Mouse (Mus musculus) G1E (cell line): ENCODE measurements around the gene Krt75. TPM values are rescaled to one million over a fixed set of nuclear protein-coding genes. Genes with fewer than 3 reads are reported as not detected.

Experiments
- ATAC-seq: 2 replicates; pipeline ENCODE4 v1.8.0; 2016; ENCODE audit warnings: mild to moderate bottlenecking; ENCODE audit not compliant: insufficient number of reproducible peaks, poor library complexity, low FRiP score, severe bottlenecking; ENCODE audit errors: extremely low read depth
- DNase-seq: peaks from one replicate; pipeline ENCODE4 v3.0.0; 2012; ENCODE audit warnings: low spot score
- H3K27me3 ChIP-seq: 2 replicates; pipeline ENCODE4 v1.6.1; 2012; ENCODE audit warnings: mild to moderate bottlenecking, low read length, inconsistent platforms; ENCODE audit not compliant: insufficient read depth
- H3K36me3 ChIP-seq: replicated peaks from 2 replicates; pipeline ENCODE3; 2012; ENCODE audit warnings: mild to moderate bottlenecking, inconsistent platforms
- H3K4me1 ChIP-seq: 2 replicates; pipeline ENCODE4 v1.6.1; 2012; ENCODE audit warnings: low read depth, low read length, inconsistent platforms, mixed read lengths; ENCODE audit not compliant: insufficient read depth
- H3K4me3 ChIP-seq: 2 replicates; pipeline ENCODE4 v1.5.1; 2012; ENCODE audit warnings: low read depth, mild to moderate bottlenecking, inconsistent platforms, low read length, moderate library complexity, mixed read lengths
- H3K9me3 ChIP-seq: replicated peaks from 2 replicates; pipeline ENCODE4 v1.6.1; 2012; ENCODE audit warnings: inconsistent platforms
- CTCF ChIP-seq: IDR thresholded peaks from 2 replicates; pipeline ENCODE4 v1.5.1; 2012; ENCODE audit warnings: low read depth, low read length, inconsistent platforms, mixed read lengths
- GATA1 ChIP-seq: IDR thresholded peaks from 2 replicates; pipeline ENCODE4 v1.6.1; 2012; ENCODE audit warnings: borderline replicate concordance, low read length, inconsistent platforms, mixed read lengths
- GATA2 ChIP-seq: IDR thresholded peaks from 2 replicates; pipeline ENCODE4 v1.6.1; 2012; ENCODE audit warnings: low read depth, low read length, inconsistent platforms, borderline replicate concordance
- POLR2AphosphoS5 ChIP-seq: IDR thresholded peaks from 2 replicates; pipeline ENCODE4 v1.6.1; 2012; ENCODE audit warnings: low read depth, low read length, inconsistent platforms; ENCODE audit not compliant: insufficient replicate concordance
- TAL1 ChIP-seq: conservative IDR thresholded peaks from 2 replicates; pipeline ENCODE4 v1.6.1; 2012; ENCODE audit warnings: low read depth, low read length, inconsistent platforms, mixed read lengths
- polyA plus RNA-seq: library from polyadenylated mRNA; stranded (reverse); fragments of >175 nt; gene quantifications from 2 replicates; pipeline ENCODE4 v1.2.3, GENCODE M21; 2012
- total RNA-seq, 2 experiments: library from RNA; stranded (forward) in 1 of 2; stranded (reverse) in 1 of 2; fragments of 200-1000 nt in 1 of 2; fragments of >200 nt in 1 of 2; fragmentation: Nextera tagmentation in 1 of 2; gene quantifications; 2 replicates each; pipeline ENCODE4 v1.2.3; 2014 to 2017

The Krt75 gene
- total and polyA plus RNA-seq, 3 experiments: 0.05 TPM; not detected in 2

GRCm38 (mm10) chr15:101544478-101544877 lies 29.2 kb downstream of the Krt75 start:
- Histone ChIP-seq H3K4me1 (no peaks in the 10 kb centered on the region), H3K4me3 (no peak overlapping the region), H3K27me3 (no peaks in the 10 kb centered on the region), H3K36me3 (no peaks in the 10 kb centered on the region), H3K9me3 (peaks cover 56% of the 10 kb centered on the region)
- DNase-seq (no peak), ATAC-seq (no peak)
- TF ChIP-seq GATA2: no peak

DNA sequence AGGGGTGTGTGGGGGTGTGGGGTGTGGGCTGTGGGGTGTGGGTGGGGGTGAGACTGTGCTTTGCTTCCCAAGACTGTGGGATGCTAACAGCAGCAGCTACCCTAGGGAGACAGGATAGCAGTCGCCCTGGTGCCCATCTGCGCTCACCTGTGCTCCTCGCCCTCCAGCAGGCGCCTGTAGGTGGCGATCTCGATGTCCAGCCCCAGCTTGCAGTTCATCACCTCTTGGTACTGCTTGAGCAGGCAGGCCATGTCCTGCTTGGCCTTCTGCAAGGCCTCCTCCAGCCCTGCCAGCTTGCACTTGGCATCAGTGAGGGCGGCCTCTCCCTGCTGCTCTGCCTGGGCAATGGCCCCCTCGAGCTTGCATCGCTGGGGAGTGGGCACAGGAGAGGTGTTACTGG lies 31.2 kb downstream of the Krt75 start:
- H3K9me3 ChIP-seq: peaks cover 52% of the 10 kb centered on the region
- H3K4me3 ChIP-seq: no peak overlapping the region
- TF ChIP-seq CTCF (no peak), GATA2 (no peak), POLR2AphosphoS5 (no peak), TAL1 (no peak), GATA1 (no peak)
- no peaks in the 10 kb centered on the region for H3K36me3 ChIP-seq
- no peaks in the 10 kb centered on the region for H3K4me1 ChIP-seq
- DNase-seq (no peak), ATAC-seq (no peak)
- no peaks in the 10 kb centered on the region for H3K27me3 ChIP-seq

- H3K27me3 ChIP-seq: no peaks in the 10 kb centered on the region
- no peaks in the 10 kb centered on the region for H3K4me1 ChIP-seq
- H3K9me3 ChIP-seq: peaks cover 52% of the 10 kb centered on the region
- H3K4me3 ChIP-seq: no peak overlapping the region
- ATAC-seq: no peak
- H3K36me3 ChIP-seq: no peaks in the 10 kb centered on the region
- no peak for DNase-seq
- TF ChIP-seq POLR2AphosphoS5 (no peak), GATA2 (no peak), GATA1 (no peak)
Observed at GRCm38 (mm10) chr15:101538580-101538900, 35.2 kb downstream of the Krt75 start.

DNA sequence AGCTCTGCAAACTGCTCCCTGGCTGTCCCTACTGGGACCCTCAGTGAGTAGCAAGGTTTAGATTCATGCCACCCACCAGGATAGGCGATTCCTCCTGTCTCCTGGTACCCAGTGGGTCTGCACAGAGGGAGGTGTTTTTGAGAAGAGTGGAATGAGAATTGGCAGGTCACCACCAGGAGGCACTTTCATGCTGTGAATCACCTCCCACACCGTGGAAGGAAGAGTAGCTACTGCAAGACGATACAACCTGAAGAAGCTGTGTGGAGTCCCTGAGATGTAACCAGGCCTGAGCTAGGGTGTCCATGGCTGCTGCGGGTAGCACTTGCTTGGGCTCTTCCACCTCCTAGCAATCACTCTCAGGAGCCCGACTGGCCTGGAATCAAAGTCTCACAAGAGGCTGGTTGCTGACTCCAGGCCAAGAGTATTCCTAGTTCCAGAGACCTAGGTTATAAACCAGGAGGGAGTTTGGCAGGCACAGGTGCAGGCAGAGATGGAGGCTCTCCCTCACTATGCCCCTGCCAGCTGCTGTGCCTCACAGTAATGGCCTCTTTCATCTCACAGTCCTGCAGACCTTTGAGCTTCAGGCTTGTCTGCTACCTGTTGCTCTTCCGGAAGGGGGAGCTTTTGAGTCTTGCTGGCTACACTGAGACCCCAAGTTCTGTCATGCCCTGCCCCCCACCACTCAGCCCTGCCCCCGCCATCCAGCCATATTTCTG lies 35.7 kb downstream of the Krt75 start:
- Histone ChIP-seq H3K36me3 (no peaks in the 10 kb centered on the region), H3K4me3 (no peak overlapping the region), H3K9me3 (peaks cover 47% of the 10 kb centered on the region), H3K4me1 (no peaks in the 10 kb centered on the region), H3K27me3 (no peaks in the 10 kb centered on the region)
- ATAC-seq: no peak
- TF ChIP-seq TAL1 (no peak), CTCF (no peak), GATA2 (no peak), GATA1 (no peak), POLR2AphosphoS5 (no peak)
- no peak for DNase-seq

GRCm38 (mm10) chr15:101536054-101536850 lies 37.5 kb downstream of the Krt75 start:
- no peak overlapping the region for H3K4me3 ChIP-seq
- no peaks in the 10 kb centered on the region for H3K27me3 ChIP-seq
- DNase-seq (no peak), ATAC-seq (no peak)
- H3K36me3 ChIP-seq: no peaks in the 10 kb centered on the region
- TF ChIP-seq POLR2AphosphoS5 (no peak), TAL1 (no peak), GATA1 (no peak), CTCF (no peak), GATA2 (no peak)
- H3K9me3 ChIP-seq: peaks cover 43% of the 10 kb centered on the region
- H3K4me1 ChIP-seq: no peaks in the 10 kb centered on the region

- peaks cover 48% of the 10 kb centered on the region for H3K9me3 ChIP-seq
- no peaks in the 10 kb centered on the region for H3K36me3 ChIP-seq
- no peak within 1 kb of the TSS for H3K4me3 ChIP-seq
- ATAC-seq: no peak
- no peaks in the 10 kb centered on the region; the same call in 1 of the 2 replicates for H3K27me3 ChIP-seq
- DNase-seq: no peak
- TF ChIP-seq GATA2 (no peak), GATA1 (no peak), CTCF (no peak), TAL1 (no peak)
- no peaks in the 10 kb centered on the region for H3K4me1 ChIP-seq
Observed at GRCm38 (mm10) chr15:101532720-101533119, 41.0 kb downstream of the Krt75 start, which contains the start of gene Krt84. TSS of gene Krt84 (minus strand) at chr15:101532820.
